Mouse (Mus musculus): ENCODE results near the gene Tubb2b. TPM values are rescaled to one million over a fixed set of nuclear protein-coding genes. Genes with fewer than 3 reads are reported as not detected.
"Not testable (repeated sequence)": the region's sequence is repeated elsewhere in the genome, so short reads cannot be mapped to it uniquely, and the experiment has no call there.

Gene Tubb2b
- total RNA-seq, 2 experiments from 2014 or later = 5.8 to 7.5 TPM

GRCm38 (mm10) chr13:34112369-34113081 is 17.7 kb downstream of the Tubb2b start:
- no peak for DNase-seq

GRCm38 (mm10) chr13:34111878-34112277 is 18.4 kb downstream of the Tubb2b start:
- no peak for DNase-seq
- intact Hi-C loops (cut with DNase I; ENCODE audit: low total_unique reads) = no loop called here

More at GRCm38 (mm10) chr13:34112369-34113081, 17.7 kb downstream of the Tubb2b start:
- intact Hi-C loops (cut with DNase I; ENCODE audit: low total_unique reads) = no loop called here

GRCm38 (mm10) chr13:34111019-34111418 is 19.2 kb downstream of the Tubb2b start:
- intact Hi-C loops (cut with DNase I; ENCODE audit: low total_unique reads) = no loop called here
- DNase-seq = no peak

- DNase-seq = no peak
- intact Hi-C loops (cut with DNase I; ENCODE audit: low total_unique reads) = no loop called here
Measured at GRCm38 (mm10) chr13:34109677-34110058, 20.6 kb downstream of the Tubb2b start.

GRCm38 (mm10) chr13:34109035-34109676 is 21.1 kb downstream of the Tubb2b start:
- intact Hi-C loops (cut with DNase I; ENCODE audit: low total_unique reads) = no loop called here
- DNase-seq = no peak

GRCm38 (mm10) chr13:34106999-34107398 is 23.3 kb downstream of the Tubb2b start:
- intact Hi-C loops (cut with DNase I; ENCODE audit: low total_unique reads) = no loop called here
- no peak for DNase-seq

- intact Hi-C loops (cut with DNase I; ENCODE audit: low total_unique reads) = no loop called here
- DNase-seq = no peak
Measured at GRCm38 (mm10) chr13:34106256-34106655, 24.0 kb downstream of the Tubb2b start.

GRCm38 (mm10) chr13:34105364-34105763 is 24.9 kb downstream of the Tubb2b start:
- DNase-seq = no peak
- intact Hi-C loops (cut with DNase I; ENCODE audit: low total_unique reads) = no loop called here

GRCm38 (mm10) chr13:34101908-34102307 is 28.4 kb downstream of the Tubb2b start:
- DNase-seq = no peak
- intact Hi-C loops (cut with DNase I; ENCODE audit: low total_unique reads) = no loop called here

- intact Hi-C loops (cut with DNase I; ENCODE audit: low total_unique reads) = no loop called here
- DNase-seq = no peak
Measured at GRCm38 (mm10) chr13:34101247-34101646, 29.0 kb downstream of the Tubb2b start.

- DNase-seq = no peak
- intact Hi-C loops (cut with DNase I; ENCODE audit: low total_unique reads) = no loop called here
Measured at GRCm38 (mm10) chr13:34100733-34101132, 29.5 kb downstream of the Tubb2b start.

GRCm38 (mm10) chr13:34097086-34097485 is 33.2 kb downstream of the Tubb2b start:
- DNase-seq = no peak
- intact Hi-C loops (cut with DNase I; ENCODE audit: low total_unique reads) = no loop called here

GRCm38 (mm10) chr13:34096455-34096854 is 33.8 kb downstream of the Tubb2b start:
- intact Hi-C loops (cut with DNase I; ENCODE audit: low total_unique reads) = no loop called here
- no peak for DNase-seq

GRCm38 (mm10) chr13:34095542-34096435 is 34.5 kb downstream of the Tubb2b start:
- intact Hi-C loops (cut with DNase I; ENCODE audit: low total_unique reads) = no loop called here

GRCm38 (mm10) chr13:34089358-34089757 is 40.9 kb downstream of the Tubb2b start:
- DNase-seq = no peak
- intact Hi-C loops (cut with DNase I; ENCODE audit: low total_unique reads) = no loop called here

More at GRCm38 (mm10) chr13:34095542-34096435, 34.5 kb downstream of the Tubb2b start:
- no peak for DNase-seq

- DNase-seq = no peak
- intact Hi-C loops (cut with DNase I; ENCODE audit: low total_unique reads) = no loop called here
Measured at GRCm38 (mm10) chr13:34088871-34089288, 41.4 kb downstream of the Tubb2b start.

- intact Hi-C loops (cut with DNase I; ENCODE audit: low total_unique reads); DNase-seq: not testable (repeated sequence)
Measured at GRCm38 (mm10) chr13:34088201-34088649, 42.0 kb downstream of the Tubb2b start.

GRCm38 (mm10) chr13:34087052-34087812 is 43.0 kb downstream of the Tubb2b start:
- intact Hi-C loops (cut with DNase I; ENCODE audit: low total_unique reads) = no loop called here
- no peak for DNase-seq

GRCm38 (mm10) chr13:34084026-34084750 is 46.1 kb downstream of the Tubb2b start:
- peak; percentile 39 for DNase-seq
- intact Hi-C loops (cut with DNase I; ENCODE audit: low total_unique reads) = no loop called here

Measured in gastrocnemius, postnatal 14 days (tissue).